Mouse (Mus musculus): Measurements from ENCODE around the gene Atp2b2.

DNA sequence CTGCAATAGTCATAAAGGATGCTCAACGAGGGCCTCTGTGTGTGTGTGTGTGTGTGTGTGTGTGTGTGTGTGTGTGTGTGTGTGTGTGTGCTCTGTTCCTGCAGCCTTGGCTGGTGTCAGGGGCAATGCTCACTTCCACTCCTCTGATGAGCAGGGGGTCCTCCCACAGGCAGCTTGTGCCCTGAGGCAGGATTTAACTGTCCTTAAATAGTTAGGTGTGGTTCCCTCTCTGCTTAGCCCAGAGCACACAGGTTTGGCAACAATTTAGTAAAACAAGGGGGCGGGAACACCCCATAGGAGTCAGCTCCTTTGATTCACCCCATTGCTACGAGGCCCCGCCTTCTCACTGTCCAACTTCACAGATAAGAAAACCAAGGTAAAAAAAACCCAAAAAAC, 181.0 kb downstream of the Atp2b2 start:
- TF ChIP-seq CTCF (IDR thresholded peaks at IDR 0.05; ENCODE audit: low read depth, low read length), result no peak
- no peak for TF ChIP-seq POLR2A (IDR thresholded peaks at IDR 0.05; ENCODE audit: extremely low read depth, insufficient read depth, low read length)
